In the genomic region with DNA sequence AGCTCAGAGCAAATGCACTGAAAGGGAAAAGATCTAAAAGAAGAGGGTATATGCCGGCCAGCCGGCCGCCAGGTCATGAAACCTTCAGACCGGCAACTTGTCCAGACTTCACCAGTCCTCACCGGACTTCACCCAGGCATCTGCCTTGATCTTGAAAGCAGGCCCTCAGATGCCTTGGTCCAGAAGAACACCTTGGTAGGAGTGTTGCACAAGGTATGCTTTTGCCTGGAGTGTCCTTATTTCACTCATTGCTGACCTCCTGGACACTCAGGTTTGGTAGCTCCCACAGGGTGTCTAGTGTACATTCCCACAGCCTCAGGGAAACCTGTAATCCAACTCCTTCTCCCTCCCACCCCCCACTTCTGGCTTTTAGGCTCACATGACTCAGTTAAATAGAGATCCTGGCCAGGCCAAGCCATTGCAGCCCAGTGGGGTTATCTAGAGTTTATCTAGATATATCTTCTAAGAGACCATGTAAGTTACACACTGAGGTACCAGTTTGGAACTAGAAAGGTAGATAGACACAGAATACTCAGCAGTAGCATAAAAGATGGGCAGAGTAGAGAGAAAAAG, we compare ENCODE assay signal across 24 mouse cellular contexts. TPM values are rescaled to one million over a fixed set of nuclear protein-coding genes. Genes with fewer than 3 reads are reported as not detected.
DNase-seq lines count a peak whose midpoint lies in the region; ATAC-seq and TF ChIP-seq lines count a peak whose summit lies in the region.
"Had no signal": no experiment of that assay in that cellular context is flagged by ENCODE, and none has a peak within 500 bp of the region (broad histone marks: within the 10 kb centered on the region; RNA-seq: fewer than 3 reads in every experiment).

No protein-coding gene starts in this region.

- H3K27me3 ChIP-seq in limb, embryonic 13.5 days, result no peaks in the 10 kb centered on the region
- H3K27me3 ChIP-seq in limb, embryonic 10.5 days (ENCODE audit: low read depth, poor library complexity, severe bottlenecking), result no peaks in the 10 kb centered on the region
- no peaks in the 10 kb centered on the region for H3K27me3 ChIP-seq in kidney, postnatal 0 days (ENCODE audit: insufficient read depth, low read length)
- H3K27me3 ChIP-seq: embryonic facial prominence, embryonic 13.5 days; forebrain, embryonic 12.5 days; hindbrain, embryonic 15.5 days; intestine, embryonic 15.5 days; midbrain, embryonic 12.5 days; Patski had no signal

- no peak for ATAC-seq in limb, embryonic 13.5 days (ENCODE audit: low FRiP score, low read depth)
- ATAC-seq in kidney, postnatal 0 days (replicated peaks; ENCODE audit: low FRiP score, low read depth), result no peak; the same call in 1 of the 2 replicates
- ATAC-seq: intestine, embryonic 15.5 days; Patski had no signal

- H3K36me3 ChIP-seq in limb, embryonic 13.5 days, result no peaks in the 10 kb centered on the region
- no peaks in the 10 kb centered on the region for H3K36me3 ChIP-seq in limb, embryonic 10.5 days
- no peaks in the 10 kb centered on the region for H3K36me3 ChIP-seq in kidney, postnatal 0 days (ENCODE audit: insufficient read depth, low read length)
- H3K36me3 ChIP-seq: embryonic facial prominence, embryonic 13.5 days; forebrain, embryonic 12.5 days; hindbrain, embryonic 15.5 days; intestine, embryonic 15.5 days; midbrain, embryonic 12.5 days had no signal

- H3K27ac ChIP-seq in gastrocnemius, adult 2 months, result peak overlapping the region; percentile 75
- H3K27ac ChIP-seq in limb, embryonic 13.5 days, result no peak overlapping the region
- H3K27ac ChIP-seq in limb, embryonic 10.5 days, result no peak overlapping the region
- peak overlapping the region; percentile 72 for H3K27ac ChIP-seq in kidney, postnatal 0 days
- H3K27ac ChIP-seq: embryonic facial prominence, embryonic 13.5 days; forebrain, embryonic 12.5 days; hindbrain, embryonic 15.5 days; intestine, embryonic 15.5 days; midbrain, embryonic 12.5 days had no signal

- H3K4me1 ChIP-seq in limb, embryonic 13.5 days, result no peaks in the 10 kb centered on the region
- H3K4me1 ChIP-seq in limb, embryonic 10.5 days, result peaks cover 6% of the 10 kb centered on the region; the same call in 1 of the 2 replicates
- peaks cover 9% of the 10 kb centered on the region; the same call in 1 of the 2 replicates for H3K4me1 ChIP-seq in kidney, postnatal 0 days (replicated peaks; ENCODE audit: insufficient read depth, low read length)
- H3K4me1 ChIP-seq: forebrain, embryonic 12.5 days; hindbrain, embryonic 15.5 days; intestine, embryonic 15.5 days; midbrain, embryonic 12.5 days had no signal

- H3K9ac ChIP-seq in limb, embryonic 13.5 days, result 0 out of 2 replicates have a peak overlapping the region, but pooled peaks have one; percentile 26
- H3K9ac ChIP-seq in kidney, postnatal 0 days (ENCODE audit: low read depth, low read length), result no peak overlapping the region
- H3K9ac ChIP-seq: embryonic facial prominence, embryonic 13.5 days; forebrain, embryonic 12.5 days; hindbrain, embryonic 15.5 days; intestine, embryonic 15.5 days; lung, embryonic 14.5 days; midbrain, embryonic 12.5 days had no signal

- intact Hi-C loops in gastrocnemius, adult 2 months (cut with DNase I), result no loop called here
- intact Hi-C loops in gastrocnemius, postnatal 36 days (cut with DNase I), result loop anchor here (2.0 kb wide), 1 partner anchor 125 kb away; no protein-coding TSS in a partner anchor

- H3K9me3 ChIP-seq in limb, embryonic 13.5 days, result 0 out of 2 replicates have a peak, but pooled peaks cover 5% of the 10 kb centered on the region
- H3K9me3 ChIP-seq in limb, embryonic 10.5 days (replicated peaks), result no peaks in the 10 kb centered on the region
- H3K9me3 ChIP-seq in kidney, postnatal 0 days (replicated peaks; ENCODE audit: low read length), result no peaks in the 10 kb centered on the region
- H3K9me3 ChIP-seq: embryonic facial prominence, embryonic 13.5 days; forebrain, embryonic 12.5 days; hindbrain, embryonic 15.5 days; intestine, embryonic 15.5 days; midbrain, embryonic 12.5 days had no signal

- H3K4me3 ChIP-seq in gastrocnemius, adult 2 months, result no peak overlapping the region
- H3K4me3 ChIP-seq in limb, embryonic 13.5 days, result no peak overlapping the region
- H3K4me3 ChIP-seq in limb, embryonic 10.5 days, result no peak overlapping the region
- H3K4me3 ChIP-seq in kidney, postnatal 0 days (replicated peaks; ENCODE audit: low read depth, low read length), result no peak overlapping the region
- H3K4me3 ChIP-seq: embryonic facial prominence, embryonic 13.5 days; erythroblast, embryonic 14.5 days; forebrain, embryonic 12.5 days; hindbrain, embryonic 15.5 days; intestine, embryonic 15.5 days; midbrain, embryonic 12.5 days had no signal

- no peak overlapping the region for H3K4me2 ChIP-seq in limb, embryonic 13.5 days (replicated peaks)
- no peak overlapping the region for H3K4me2 ChIP-seq in kidney, postnatal 0 days (ENCODE audit: low read length)
- H3K4me2 ChIP-seq: embryonic facial prominence, embryonic 13.5 days; forebrain, embryonic 12.5 days; heart, embryonic 11.5 days; hindbrain, embryonic 15.5 days; intestine, embryonic 15.5 days; lung, embryonic 14.5 days; midbrain, embryonic 12.5 days had no signal

- TF ChIP-seq CTCF in gastrocnemius, adult 2 months (IDR thresholded peaks at IDR 0.05), result no peak
- no peak for TF ChIP-seq CTCF in kidney, postnatal 0 days (IDR thresholded peaks at IDR 0.05; ENCODE audit: low read depth)

- WGBS in limb, embryonic 13.5 days, result 84% methylated on average over 5 of the region's 5 CpGs
- 82% methylated on average over 5 of the region's 5 CpGs for WGBS in limb, embryonic 10.5 days
- WGBS in kidney, postnatal 0 days, result 55% methylated on average over 5 of the region's 5 CpGs

- no peak for DNase-seq in gastrocnemius, adult 2 months
- DNase-seq in gastrocnemius, postnatal 36 days, result no peak
- DNase-seq in limb, embryonic 10.5 days (ENCODE audit: low spot score), result no peak
- DNase-seq in 3T3-L1 (ENCODE audit: low read depth, low spot score), result peak; percentile 45
- peak; percentile 27 for DNase-seq in kidney, postnatal 0 days (ENCODE audit: low spot score)
- DNase-seq in spleen, postnatal 14 days (ENCODE audit: low spot score in 2 of 2), result no peak
- no peak for DNase-seq in cerebellum, adult 9-10 months
- DNase-seq: cerebellum, adult 11-12 months; cerebellum, postnatal 14 days; left cerebral cortex, postnatal 4 days; lung, embryonic 14.5 days; right cerebral cortex, postnatal 14 days; thymus, postnatal 14 days had no signal

RNA-seq across cellular contexts. Expression of gene Slc16a11, which starts 12.4 kb away (rescaled TPM):
- not detected for total RNA-seq in gastrocnemius, adult 2 months (2021)
- under 1 TPM; 0.46 to 0.49 TPM for total RNA-seq in gastrocnemius, postnatal 36 days (2021)
- polyA plus RNA-seq in limb, embryonic 13.5 days (2015; fragmentation: Nextera tagmentation; extraction: Ambion mirVana), result 1.5 and 1.7 TPM in 2 replicates
- polyA plus RNA-seq in limb, embryonic 10.5 days (2016; fragmentation: Nextera tagmentation; extraction: Ambion mirVana), result 0.84 and 1.6 TPM in 2 replicates
- polyA plus RNA-seq in kidney, postnatal 0 days (2015; fragmentation: Nextera tagmentation; extraction: Ambion mirVana), result 11.2 and 12.6 TPM in 2 replicates
- total RNA-seq: megakaryocyte progenitor cell, adult 5-6 weeks; monocyte, adult 5-6 weeks had no signal
- polyA plus RNA-seq: erythroblast, embryonic 14.5 days had no signal

RNA-seq across cellular contexts. Expression of gene Slc16a13, which starts 20.7 kb away (rescaled TPM):
- total RNA-seq in gastrocnemius, adult 2 months (2021), result under 1 TPM; 0.28 to 0.67 TPM
- total RNA-seq in gastrocnemius, postnatal 36 days (2021), result under 1 TPM; 0.74 to 0.94 TPM
- 10.9 and 11.5 TPM in 2 replicates for polyA plus RNA-seq in limb, embryonic 13.5 days (2015; fragmentation: Nextera tagmentation; extraction: Ambion mirVana)
- 11.6 and 16.3 TPM in 2 replicates for polyA plus RNA-seq in limb, embryonic 10.5 days (2016; fragmentation: Nextera tagmentation; extraction: Ambion mirVana)
- 20.6 and 21.4 TPM in 2 replicates for polyA plus RNA-seq in kidney, postnatal 0 days (2015; fragmentation: Nextera tagmentation; extraction: Ambion mirVana)

RNA-seq across cellular contexts. Expression of gene Bcl6b, which starts 29.5 kb away (rescaled TPM):
- total RNA-seq in gastrocnemius, adult 2 months (2021), result 1 to 10 TPM; 1.4 to 2.6 TPM
- total RNA-seq in gastrocnemius, postnatal 36 days (2021), result 1 to 10 TPM; 3.7 to 6.5 TPM
- 10.0 and 10.3 TPM in 2 replicates for polyA plus RNA-seq in limb, embryonic 13.5 days (2015; fragmentation: Nextera tagmentation; extraction: Ambion mirVana)
- polyA plus RNA-seq in limb, embryonic 10.5 days (2016; fragmentation: Nextera tagmentation; extraction: Ambion mirVana), result 5.6 and 7.5 TPM in 2 replicates
- polyA plus RNA-seq in kidney, postnatal 0 days (2015; fragmentation: Nextera tagmentation; extraction: Ambion mirVana), result 22.0 TPM in 2 replicates
- total RNA-seq: megakaryocyte progenitor cell, adult 5-6 weeks; monocyte, adult 5-6 weeks had no signal
- polyA plus RNA-seq: Patski had no signal

RNA-seq across cellular contexts. Expression of gene 0610010K14Rik, which starts 37.6 kb away (rescaled TPM):
- 10 to 100 TPM; 33.4 to 37.0 TPM for total RNA-seq in gastrocnemius, adult 2 months (2021)
- total RNA-seq in gastrocnemius, postnatal 36 days (2021), result 10 to 100 TPM; 29.3 to 31.9 TPM
- polyA plus RNA-seq in limb, embryonic 13.5 days (2015; fragmentation: Nextera tagmentation; extraction: Ambion mirVana), result 203 and 209 TPM in 2 replicates
- polyA plus RNA-seq in limb, embryonic 10.5 days (2016; fragmentation: Nextera tagmentation; extraction: Ambion mirVana), result 220 and 235 TPM in 2 replicates
- 147 and 150 TPM in 2 replicates for polyA plus RNA-seq in kidney, postnatal 0 days (2015; fragmentation: Nextera tagmentation; extraction: Ambion mirVana)

RNA-seq across cellular contexts. Expression of gene Gm21988, which starts 39.5 kb away (rescaled TPM):
- 1 to 10 TPM; 3.7 to 4.4 TPM for total RNA-seq in gastrocnemius, adult 2 months (2021)
- 1 to 10 TPM; 1.3 to 2.4 TPM for total RNA-seq in gastrocnemius, postnatal 36 days (2021)
- polyA plus RNA-seq in limb, embryonic 13.5 days (2015; fragmentation: Nextera tagmentation; extraction: Ambion mirVana), result 11.6 and 12.1 TPM in 2 replicates
- 9.7 TPM in 2 replicates for polyA plus RNA-seq in limb, embryonic 10.5 days (2016; fragmentation: Nextera tagmentation; extraction: Ambion mirVana)
- polyA plus RNA-seq in kidney, postnatal 0 days (2015; fragmentation: Nextera tagmentation; extraction: Ambion mirVana), result 15.6 and 15.9 TPM in 2 replicates
- total RNA-seq: monocyte, adult 5-6 weeks had no signal

Comparison
In these comparisons a context has a peak if more than half of its experiments do, and no peak if none do; other contexts are left out.
1. DNase-seq: peak in 3T3-L1 (single experiment) and kidney, postnatal 0 days (single experiment); none in gastrocnemius, adult 2 months (single experiment), gastrocnemius, postnatal 36 days (0 of 2), limb, embryonic 10.5 days (single experiment), spleen, postnatal 14 days (0 of 2) and cerebellum, adult 9-10 months (single experiment).
2. H3K27ac ChIP-seq: peak in gastrocnemius, adult 2 months (single experiment) and kidney, postnatal 0 days (single experiment); none in limb, embryonic 13.5 days (single experiment) and limb, embryonic 10.5 days (single experiment).